Mouse (Mus musculus): ENCODE results near the gene Prokr2.

Gene Prokr2

DNA sequence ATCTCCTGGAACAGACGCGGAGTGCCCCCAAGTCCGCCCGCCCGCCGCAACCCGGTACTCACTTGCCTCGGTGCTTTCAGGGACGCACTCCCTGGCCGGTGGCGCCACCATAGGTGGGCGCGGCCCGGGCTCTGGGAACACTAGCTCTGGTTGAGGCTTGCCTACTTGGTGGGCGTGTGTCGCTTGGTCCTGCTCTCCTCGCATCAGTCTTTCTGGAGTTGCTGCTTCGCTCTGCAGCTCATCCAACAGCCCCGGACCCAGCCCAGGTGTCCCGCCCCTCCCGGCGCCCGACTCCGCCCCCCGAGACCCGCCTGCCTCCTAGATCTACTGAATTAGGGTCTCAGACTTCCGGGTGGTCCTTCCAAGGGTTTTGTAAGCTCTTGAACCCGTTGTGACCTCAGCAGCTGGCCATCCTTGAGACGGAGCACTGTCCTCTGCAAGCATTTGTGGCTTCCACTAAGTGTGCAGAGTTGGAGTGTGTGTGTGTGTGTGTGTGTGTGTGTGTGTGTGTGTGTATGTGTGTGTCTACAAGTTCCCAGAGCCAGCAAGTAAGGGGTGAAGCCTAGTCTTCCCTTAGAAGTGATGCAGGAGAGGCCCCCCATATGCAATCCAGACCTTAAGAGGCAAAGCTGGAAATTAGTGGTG lies at the start of gene Prokr2:
Gene Prokr2 (minus strand): TSS at position 254 of the 645 bp plus-strand sequence.
- no peak for DNase-seq (ENCODE audit: low spot score in 2 of 2)

DNA sequence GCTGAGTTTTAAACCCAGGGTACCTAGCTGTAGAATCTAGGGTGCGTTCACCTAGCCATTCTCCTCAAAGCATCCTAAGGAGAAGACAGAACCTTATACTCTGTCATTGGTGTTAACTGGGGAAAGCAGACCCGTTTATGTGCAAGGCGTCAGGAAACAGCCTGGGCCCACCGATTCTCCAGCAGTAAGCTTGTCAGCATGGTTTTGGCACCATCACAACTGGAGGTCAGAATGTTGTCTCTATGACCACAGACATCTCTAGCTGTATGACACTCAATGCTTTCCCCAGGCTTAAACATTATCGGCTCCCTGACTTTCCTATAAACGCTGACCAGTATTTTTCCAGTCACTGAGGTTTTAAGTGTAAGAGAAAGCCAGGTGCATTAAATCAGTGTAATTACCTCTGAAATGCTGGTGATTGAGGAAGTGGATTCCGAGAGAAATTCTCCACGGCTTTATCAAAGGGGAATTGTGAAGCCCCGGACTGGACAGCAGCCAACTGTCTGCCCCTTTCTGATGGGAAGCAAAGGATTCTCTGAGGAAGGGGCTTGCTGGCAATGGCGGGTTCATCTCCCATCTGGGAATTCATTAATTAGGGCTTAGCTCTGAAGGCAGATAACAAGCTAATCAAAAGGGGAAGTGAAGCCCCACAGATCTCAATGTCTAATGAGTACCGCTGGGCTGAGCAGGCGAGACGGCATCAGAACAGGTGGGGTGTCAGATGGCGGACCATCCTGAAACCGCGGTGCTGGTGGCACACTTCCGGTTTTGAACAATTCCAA lies 42.1 kb upstream of the Prokr2 start:
- no peak for DNase-seq (ENCODE audit: low spot score in 2 of 2)

DNA sequence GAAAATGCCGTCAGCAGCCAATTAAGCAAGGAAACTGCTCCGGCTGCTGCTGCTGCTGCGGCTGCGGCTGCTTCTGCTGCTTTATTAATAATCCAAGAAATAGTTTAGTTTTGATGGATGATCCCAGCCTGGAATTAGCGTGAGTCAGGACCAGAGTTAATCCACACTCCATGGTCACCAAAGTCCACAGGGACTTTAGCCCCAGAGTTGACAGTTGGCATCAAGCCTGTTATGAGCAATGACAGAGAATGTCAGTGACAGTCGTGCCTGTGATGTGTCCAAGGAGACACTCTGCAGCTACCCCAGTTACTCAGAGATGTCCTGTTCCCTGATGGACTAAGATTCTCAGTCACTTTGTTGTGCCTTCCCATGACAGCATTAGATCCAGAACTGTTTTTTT lies 40.3 kb upstream of the Prokr2 start:
- no peak for DNase-seq (ENCODE audit: low spot score in 2 of 2)

DNA sequence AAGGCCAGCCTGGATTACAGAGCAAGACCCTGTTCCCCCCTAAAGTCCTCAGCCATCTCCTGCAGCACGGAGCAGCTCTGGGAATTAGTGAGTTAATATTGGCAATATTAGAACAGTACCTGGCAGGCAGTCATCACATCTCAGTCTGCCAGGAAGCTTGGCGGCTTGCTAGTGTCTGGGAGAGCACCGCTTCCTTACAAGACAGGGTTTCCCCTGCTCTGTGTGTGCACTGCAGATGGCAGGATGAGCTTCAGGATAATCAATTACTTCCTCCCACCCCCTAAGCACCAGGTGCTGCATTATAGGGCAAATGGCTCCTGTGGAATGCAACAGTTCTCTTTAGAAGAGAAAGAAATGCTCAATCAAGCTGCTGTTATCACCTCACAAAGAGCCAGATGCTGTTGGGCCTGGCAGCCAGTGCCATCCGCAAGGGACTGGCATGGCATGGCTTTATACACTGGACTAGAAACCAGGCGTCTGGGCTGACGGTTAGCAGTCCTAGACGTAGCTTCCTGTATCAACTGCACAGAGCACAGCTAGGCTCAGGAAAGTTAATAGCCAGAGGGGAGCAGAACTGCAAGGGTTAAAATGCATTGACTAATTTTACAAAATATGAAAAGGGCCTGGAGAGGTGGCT lies 38.3 kb upstream of the Prokr2 start:
- DNase-seq (ENCODE audit: low spot score in 2 of 2) = no peak

DNA sequence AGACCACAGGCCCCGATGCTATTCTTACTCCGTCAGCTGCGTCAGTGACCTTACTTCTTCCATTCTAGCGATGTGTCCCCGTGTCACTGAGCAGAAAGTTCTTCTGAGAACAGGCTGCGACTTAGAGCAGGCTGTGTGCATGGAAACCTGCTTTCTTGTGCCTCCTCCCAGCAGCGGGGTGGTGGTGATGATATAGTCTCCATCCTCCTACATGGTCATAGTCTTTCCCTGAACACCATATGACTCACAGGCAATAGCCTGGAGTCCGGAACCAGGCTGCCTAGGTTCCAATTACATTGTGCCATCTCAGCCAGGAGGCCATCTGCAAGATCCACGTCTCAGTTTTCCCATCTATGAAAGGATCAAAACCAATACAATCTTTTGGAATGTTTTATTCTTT lies 37.6 kb upstream of the Prokr2 start:
- no peak for DNase-seq (ENCODE audit: low spot score in 2 of 2)

DNA sequence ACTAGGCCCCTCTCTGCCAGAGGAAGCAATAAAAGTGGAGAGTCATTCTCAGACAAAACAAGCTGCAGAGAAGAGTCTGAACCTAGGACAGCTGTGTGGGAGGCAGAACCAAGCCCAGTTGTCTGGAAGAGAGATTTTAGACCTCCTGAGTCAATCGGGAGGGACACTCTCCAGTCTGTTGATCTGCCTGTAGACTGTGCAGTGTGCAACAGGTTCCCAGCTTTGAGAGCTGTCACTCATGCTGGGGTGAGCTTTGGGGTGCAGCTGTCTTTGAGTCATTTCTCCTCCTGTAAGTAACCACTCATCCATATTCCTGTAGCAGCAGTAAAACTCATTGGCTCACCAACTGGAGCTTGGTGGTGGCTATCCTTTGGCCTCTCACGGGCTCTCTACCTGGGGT lies 33.2 kb upstream of the Prokr2 start:
- DNase-seq (ENCODE audit: low spot score in 2 of 2) = no peak

DNA sequence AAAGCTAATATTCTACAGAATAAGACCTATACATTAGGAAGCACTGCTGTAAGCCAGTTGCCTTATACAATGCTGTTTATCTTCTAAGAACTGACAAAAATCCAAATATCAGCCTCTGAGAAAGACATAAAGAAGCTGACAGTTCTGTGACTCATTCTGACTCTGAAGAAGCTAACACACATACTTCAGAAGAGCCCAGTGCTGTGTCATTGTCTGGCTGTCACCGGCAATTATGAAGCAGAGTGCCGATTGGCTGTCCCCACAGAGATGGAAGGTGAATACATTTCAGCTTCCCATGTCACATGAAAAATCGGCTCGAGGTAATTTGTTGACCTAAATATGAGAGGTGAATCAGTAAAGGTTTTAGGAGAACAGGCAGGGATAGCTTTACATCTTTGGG lies 24.9 kb upstream of the Prokr2 start:
- DNase-seq (ENCODE audit: low spot score in 2 of 2) = no peak

DNA sequence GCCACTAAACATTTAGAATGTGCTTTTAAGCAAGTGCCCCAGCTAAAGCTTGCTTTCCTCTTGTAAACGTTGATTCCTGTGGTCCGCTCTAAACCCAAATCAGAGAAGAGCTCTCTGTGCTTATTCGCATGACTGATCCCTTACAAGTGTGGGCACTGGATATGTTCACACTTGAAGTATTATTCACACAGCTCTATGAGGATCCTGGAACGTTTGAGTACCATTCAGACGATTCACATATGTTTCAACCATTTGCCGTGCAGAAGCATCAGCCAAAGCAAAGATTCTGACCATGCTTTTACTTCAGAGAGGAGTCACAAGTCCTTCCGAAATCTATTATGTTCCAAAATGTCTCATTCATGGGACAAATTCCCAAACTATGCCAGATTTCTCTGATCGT lies 12.9 kb upstream of the Prokr2 start:
- no peak for DNase-seq (ENCODE audit: low spot score in 2 of 2)

DNA sequence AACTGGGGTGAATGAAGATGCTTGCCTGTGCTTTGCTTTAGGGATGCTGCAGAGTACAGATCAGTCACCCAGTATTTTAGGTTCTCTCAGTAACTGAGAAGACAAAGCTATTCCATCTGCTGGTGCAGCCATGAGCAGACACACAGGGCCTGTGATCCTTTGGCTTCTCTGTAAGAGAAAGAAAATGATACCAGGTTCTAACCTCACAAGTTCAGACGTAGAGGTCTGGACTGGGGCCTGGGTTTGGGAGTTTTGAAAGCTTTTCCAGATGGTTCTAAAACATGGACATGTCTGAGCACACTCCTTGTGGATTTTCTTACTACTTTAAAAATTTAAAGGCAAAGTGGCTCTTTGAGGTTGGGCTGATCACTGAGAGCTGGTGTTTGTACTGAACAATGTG lies 10.5 kb upstream of the Prokr2 start:
- DNase-seq (ENCODE audit: low spot score in 2 of 2) = no peak

DNA sequence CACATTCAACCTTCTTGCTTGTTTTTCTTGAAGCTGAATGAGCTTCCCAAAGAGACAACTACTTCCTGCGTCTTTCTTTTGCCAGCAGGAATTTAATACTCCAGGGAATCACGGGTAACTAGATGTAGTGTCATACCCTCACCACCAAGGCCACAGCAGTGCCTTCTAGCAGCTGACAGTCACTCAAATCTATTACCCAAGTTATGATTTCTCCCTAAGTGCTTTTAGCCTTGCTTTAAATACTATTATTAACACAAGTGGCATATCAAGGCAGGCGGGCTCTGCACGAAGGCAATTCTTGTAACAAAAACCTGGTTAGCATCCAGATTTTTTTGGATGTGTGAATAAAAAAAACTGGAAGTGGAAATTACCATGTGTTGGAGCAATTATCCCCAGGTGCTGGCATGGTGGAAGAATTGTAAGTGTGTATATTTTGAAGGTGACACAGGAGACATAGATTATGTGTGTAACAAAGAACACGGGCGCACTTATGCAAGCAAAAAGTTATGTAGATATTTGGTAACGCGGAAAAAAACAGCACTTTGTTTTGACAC lies 5.4 kb upstream of the Prokr2 start:
- no peak for DNase-seq (ENCODE audit: low spot score in 2 of 2)

DNA sequence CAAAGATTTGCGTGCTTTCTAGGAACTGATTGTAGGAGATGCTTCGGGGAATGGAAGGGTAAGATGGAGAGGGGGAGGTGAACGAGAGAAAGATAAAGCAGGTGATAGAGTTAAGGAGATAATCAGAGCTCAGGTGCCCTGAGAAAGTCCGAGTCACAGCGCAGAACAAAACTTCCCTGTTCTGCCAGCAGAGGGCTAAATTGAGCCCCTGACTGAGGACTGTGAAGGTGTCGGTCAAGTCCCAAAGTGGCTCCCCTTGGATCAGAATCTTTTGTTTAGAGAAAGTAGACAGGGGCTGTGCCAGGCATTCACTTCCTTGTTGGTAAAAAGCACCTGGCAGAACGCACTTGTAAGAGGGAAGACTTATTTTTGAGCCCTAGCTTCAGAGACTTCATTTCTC lies 4.3 kb upstream of the Prokr2 start:
- no peak for DNase-seq (ENCODE audit: low spot score in 2 of 2)

DNA sequence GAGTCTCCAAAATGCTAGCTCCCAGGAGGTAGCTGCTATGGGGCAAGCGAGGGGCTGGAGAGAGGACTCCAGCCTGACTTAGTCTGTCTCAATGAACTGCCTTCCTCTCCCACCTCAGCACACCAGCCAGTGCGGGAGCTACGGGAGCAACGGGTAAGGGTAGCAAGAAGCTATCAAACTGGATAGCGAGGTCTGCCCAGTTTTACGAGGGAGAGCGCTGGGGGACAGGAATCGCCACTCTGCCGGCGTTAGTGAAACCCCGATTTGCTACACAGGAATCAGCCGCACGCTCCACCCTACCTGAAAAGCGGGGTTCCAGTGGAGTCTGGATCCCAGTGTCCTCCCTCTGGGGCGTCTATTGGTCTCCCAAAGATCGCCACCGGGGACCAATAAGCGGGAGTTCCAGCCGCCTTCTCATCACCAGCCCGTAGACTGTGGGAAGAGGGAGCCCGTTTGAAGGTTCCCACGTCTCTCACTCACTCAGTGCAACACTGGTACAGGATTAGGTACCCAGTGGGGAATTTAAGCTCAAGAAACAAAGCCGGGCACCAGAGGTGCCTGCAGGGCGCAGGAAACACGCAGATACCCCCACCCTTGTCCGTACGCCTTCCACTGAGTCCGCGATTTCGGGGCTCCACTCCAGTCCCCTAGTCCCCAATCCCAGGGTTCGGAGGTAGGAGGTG lies 595 bp downstream of the Prokr2 start:
- DNase-seq (ENCODE audit: low spot score in 2 of 2) = no peak

DNA sequence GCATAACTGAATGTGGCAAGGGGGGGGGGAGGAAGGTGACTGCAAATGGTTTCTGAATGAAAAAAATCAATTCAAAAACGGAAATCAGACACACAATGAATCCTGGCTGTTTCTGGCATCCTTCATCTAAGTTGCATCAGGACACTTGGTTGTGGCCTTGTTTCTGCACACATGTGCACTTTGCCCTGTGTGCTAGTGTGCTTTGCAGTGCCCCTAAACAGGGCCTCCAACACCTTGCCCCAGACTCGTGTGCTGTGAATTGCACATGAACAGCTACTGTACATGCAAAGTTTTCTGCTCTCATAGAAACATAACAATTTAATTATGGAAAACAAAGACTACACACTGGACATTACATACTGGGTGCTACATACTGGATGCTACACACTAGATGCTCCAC lies 2.9 kb downstream of the Prokr2 start:
- no peak for DNase-seq (ENCODE audit: low spot score in 2 of 2)

DNA sequence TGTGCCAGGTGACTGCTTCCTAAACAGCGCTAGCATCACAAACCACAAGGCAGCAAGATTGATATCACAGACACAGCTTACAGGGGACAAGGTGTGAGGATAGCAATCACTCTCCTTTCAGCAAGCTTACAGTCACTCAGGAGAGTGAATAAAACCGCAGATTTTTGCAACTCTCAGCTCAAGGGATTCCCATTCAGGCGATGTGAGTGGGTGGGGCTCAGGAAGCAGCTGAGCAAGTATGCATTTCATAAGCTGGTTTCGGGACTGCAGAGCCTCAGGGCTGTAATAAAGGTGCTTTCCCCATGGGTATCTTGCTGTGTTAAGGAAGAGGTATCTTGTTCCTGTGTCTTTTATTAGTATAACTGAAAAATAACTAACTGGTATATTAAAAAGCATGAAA lies 5.6 kb downstream of the Prokr2 start:
- no peak for DNase-seq (ENCODE audit: low spot score in 2 of 2)

DNA sequence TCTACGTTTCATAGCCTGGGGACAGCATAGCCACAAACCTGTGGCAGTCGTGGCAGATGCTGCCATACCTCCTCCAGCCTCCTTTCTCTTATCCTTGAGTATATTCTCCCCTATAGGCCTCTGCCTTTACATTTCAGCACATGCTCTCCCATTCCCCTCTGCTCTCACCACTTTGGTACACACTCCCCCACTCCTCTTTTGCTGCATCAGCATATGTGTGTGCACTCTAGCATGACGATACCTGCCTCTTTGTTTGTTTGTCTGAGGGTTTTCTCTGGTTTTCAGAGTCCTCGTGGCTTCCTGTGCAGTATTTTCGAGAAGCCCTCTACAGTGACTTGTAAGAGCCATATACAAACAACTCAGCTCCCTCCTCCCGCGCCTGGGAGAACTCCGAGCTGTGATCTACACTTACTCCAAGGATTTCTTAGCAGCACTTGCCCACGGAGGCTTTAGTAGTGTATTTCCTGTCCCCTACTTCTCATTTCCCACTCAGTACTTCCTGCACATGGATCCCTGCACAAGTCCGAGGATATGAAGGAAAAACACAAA lies 6.6 kb downstream of the Prokr2 start:
- no peak for DNase-seq (ENCODE audit: low spot score in 2 of 2)

DNA sequence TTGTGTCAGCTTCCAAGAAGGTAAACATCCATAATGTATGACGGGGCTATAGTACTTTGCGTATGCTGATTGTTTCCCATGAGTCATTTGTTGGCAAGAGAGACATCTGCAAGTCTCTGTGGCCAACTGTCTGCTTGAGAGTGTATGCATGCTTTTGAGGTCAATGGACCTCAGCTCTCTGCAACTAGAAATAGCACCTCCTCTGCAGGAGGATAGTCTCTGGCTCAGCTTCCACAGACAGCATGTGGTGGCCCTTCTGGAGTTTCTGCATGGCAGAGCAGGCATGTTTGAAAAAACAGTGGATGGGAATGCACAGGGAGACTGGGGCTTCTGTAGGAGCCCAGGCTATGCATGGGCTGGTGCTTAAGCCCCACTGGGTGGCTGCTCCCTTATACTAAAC lies 7.8 kb downstream of the Prokr2 start:
- DNase-seq (ENCODE audit: low spot score in 2 of 2) = no peak

DNA sequence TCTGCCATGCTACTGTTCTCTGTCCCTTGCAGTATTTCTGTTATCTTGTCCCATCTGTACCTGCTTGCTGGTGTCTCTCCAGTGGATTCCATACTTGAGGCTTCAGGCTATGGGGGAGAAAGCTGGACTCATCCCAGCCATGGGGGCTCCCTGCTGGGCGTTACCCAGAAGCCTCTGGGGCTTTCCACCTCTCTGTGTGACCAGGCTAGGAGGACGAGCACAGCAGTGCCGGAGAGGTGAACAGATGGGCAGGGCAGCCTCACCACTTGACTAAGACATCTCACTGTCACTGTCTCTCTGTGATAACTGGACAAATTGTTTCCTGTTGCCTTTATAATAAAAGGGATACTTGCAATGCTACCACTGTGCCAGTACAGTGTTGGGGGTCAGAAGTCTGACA lies 9.5 kb downstream of the Prokr2 start:
- no peak for DNase-seq (ENCODE audit: low spot score in 2 of 2)

DNA sequence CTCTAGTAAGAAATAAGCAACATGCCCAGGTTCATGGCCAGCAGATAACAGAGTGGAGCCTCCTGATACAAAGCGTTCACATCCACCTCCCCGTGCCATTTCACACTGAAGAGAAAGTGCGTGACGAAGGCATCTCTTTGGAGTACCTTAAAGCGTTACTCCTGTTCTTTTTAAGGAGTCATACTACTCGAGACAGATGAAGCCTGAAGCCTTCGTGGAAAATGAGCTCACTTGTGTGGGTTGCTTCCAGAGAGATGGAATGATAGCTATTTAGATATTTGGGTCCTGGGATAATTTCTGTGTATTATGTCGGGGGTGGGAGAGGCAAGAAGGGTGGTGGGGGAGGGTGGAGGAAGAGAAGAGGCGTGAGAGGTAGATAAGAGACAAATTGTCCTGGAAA lies 10.1 kb downstream of the Prokr2 start:
- no peak for DNase-seq (ENCODE audit: low spot score in 2 of 2)

DNA sequence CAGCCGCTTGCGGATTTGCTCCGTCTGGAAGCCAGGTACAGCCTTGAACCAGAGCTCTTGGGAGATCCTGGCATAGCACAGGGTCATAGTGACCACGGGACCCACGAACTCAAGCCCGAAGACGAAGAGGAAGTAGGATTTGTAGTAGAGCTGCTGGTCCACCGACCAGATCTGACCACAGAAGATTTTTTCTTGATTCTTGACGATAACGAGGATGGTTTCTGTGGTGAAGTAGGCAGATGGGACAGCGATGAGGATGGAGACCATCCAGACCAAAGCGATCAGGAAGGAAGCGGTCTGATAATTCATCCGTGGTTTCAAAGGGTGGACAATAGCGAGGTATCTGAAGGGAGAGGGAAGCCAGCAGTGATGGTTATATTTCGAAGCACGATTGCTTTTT lies 11.5 kb downstream of the Prokr2 start:
- DNase-seq (ENCODE audit: low spot score in 2 of 2) = no peak

DNA sequence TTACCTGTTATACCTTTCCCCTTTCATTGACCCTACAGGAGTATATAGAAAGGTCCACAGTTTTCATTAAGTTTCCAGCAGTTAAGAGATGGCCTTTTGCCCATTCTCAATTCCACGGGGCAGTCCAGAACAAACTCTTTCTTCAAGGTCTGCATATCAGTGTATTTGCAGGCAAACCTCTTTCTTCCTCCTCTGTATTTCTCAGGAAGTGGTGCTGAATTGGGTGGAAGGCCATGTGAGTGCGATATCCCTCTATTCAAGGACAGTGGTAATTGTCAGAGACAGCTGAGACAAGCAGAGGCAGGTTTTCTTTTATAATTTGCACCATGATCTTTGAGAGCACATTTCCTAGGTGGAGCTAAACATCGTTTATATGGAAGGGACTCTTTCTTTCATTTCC lies 16.8 kb downstream of the Prokr2 start:
- DNase-seq (ENCODE audit: low spot score in 2 of 2) = no peak

DNA sequence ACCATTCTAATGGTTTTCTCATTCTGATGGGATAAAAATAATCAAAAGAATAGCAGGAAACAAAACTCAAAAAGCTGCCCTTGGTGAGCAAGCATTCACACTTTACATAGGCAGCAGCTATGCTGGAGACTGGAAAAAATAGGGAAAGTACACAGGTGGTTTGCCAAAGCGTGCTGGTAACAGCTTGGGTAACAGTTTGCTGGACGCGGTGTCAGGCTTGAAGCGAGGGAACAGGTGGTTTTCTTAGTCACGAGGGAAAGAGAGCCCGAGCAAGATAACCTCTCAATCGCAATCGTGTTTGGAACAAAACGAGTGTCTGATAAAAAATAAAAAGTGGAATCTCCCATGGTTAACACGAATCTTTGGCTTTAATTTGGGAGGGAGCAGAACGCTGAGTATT lies 41.4 kb downstream of the Prokr2 start:
- DNase-seq (ENCODE audit: low spot score in 2 of 2) = no peak

DNA sequence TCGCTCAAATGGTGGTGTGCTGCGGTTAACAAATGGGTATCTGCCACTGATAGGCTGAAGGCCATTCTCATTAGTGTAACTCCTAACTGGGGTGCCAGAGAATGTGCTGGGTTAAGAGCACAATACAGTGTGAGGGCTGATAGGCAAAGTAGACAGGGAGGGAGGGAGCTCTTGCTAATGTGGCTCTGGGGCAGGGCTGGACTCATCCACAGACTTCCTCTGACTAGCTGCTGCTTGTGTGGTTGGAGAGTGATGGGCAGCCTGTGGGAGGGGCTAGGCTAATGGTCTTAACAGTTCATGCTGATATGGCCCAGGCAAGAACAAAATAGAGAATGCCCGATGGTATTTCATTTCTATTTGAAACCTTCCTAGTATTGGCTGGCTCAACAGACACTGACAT lies 44.0 kb downstream of the Prokr2 start:
- no peak for DNase-seq (ENCODE audit: low spot score in 2 of 2)
